Mouse (Mus musculus) spleen, adult 2 months (tissue): ENCODE results near the gene Thsd4.

Experiments used
- CTCF ChIP-seq: fragments of 200-500 bp; IDR thresholded peaks from 2 replicates; pipeline ENCODE4 v1.5.1; 2011; ENCODE audit warnings: mild to moderate bottlenecking, inconsistent platforms; ENCODE audit not compliant: insufficient read depth, insufficient read length, insufficient replicate concordance; ENCODE audit errors: extremely low read depth
- POLR2A ChIP-seq: fragments of 200-500 bp; IDR thresholded peaks from 2 replicates; pipeline ENCODE4 v1.6.1; 2011; ENCODE audit warnings: low read depth, low read length, inconsistent platforms

GRCm38 (mm10) chr9:60077761-60078160 lies 444.1 kb downstream of the Thsd4 start:
- TF ChIP-seq CTCF (no peak), POLR2A (no peak)
